Mouse (Mus musculus) forebrain, embryonic 11.5 days (tissue): Measurements from ENCODE around the gene Car5b. TPM values are rescaled to one million over a fixed set of nuclear protein-coding genes. Genes with fewer than 3 reads are reported as not detected.
A peak's percentile ranks its signal among the peaks of the same experiment; 100 is the strongest.

Source experiments
- ATAC-seq: fragments of 200-750 bp; cut with Nextera tagmentation; replicated peaks from 2 replicates; pipeline ENCODE4 v1.8.0; 2017; ENCODE audit warnings: moderate TSS enrichment; ENCODE audit not compliant: low FRiP score
- DNase-seq: peaks from one replicate; pipeline ENCODE4 v3.0.0-alpha.2; 2017; ENCODE audit warnings: low spot score
- H3K27ac ChIP-seq: fragments of 300-500 bp; sonication (generic); 2 replicates; pipeline ENCODE4 v1.5.1; 2014; ENCODE audit warnings: low read depth, low read length
- H3K27me3 ChIP-seq: fragments of 300-500 bp; sonication (generic); 2 replicates; pipeline ENCODE4 v1.6.1; 2014; ENCODE audit warnings: mild to moderate bottlenecking, low read length, mixed read lengths; ENCODE audit not compliant: control insufficient read depth, insufficient read depth
- H3K36me3 ChIP-seq: fragments of 300-500 bp; sonication (generic); 2 replicates; pipeline ENCODE4 v1.6.1; 2014; ENCODE audit warnings: mild to moderate bottlenecking, low read length, moderate library complexity, mixed read lengths; ENCODE audit not compliant: control insufficient read depth, insufficient read depth
- H3K4me1 ChIP-seq: fragments of 300-500 bp; sonication (generic); replicated peaks from 2 replicates; pipeline ENCODE4 v1.6.1; 2014; ENCODE audit warnings: low read length, mixed read lengths; ENCODE audit not compliant: control insufficient read depth, insufficient read depth
- H3K4me2 ChIP-seq: fragments of 300-500 bp; sonication (generic); 2 replicates; pipeline ENCODE4 v1.6.1; 2014; ENCODE audit warnings: low read depth, mild to moderate bottlenecking, low read length, moderate library complexity, mixed read lengths; ENCODE audit not compliant: severe bottlenecking
- H3K4me3 ChIP-seq: fragments of 300-500 bp; sonication (generic); 2 replicates; pipeline ENCODE4 v1.5.1; 2014; ENCODE audit warnings: low read depth, low read length
- H3K9ac ChIP-seq: fragments of 300-500 bp; sonication (generic); 2 replicates; pipeline ENCODE4 v1.6.1; 2014; ENCODE audit warnings: low read length
- H3K9me3 ChIP-seq: fragments of 300-500 bp; sonication (generic); 2 replicates; pipeline ENCODE4 v1.6.1; 2016; ENCODE audit warnings: low read length, mixed read lengths; ENCODE audit not compliant: control insufficient read depth
- WGBS: fragments of 180-500 bp; shearing (Covaris S2); extraction: QIAGEN DNeasy Blood & Tissue Kit; methylation state at CpG from one replicate; pipeline ENCODE4 v1.1.7; 2014; 5-methylcytosine and 5-hydroxymethylcytosine counted together
- polyA plus RNA-seq: library from polyadenylated mRNA; unstranded; fragments of >200 nt; fragmentation: Nextera tagmentation; extraction: Ambion mirVana; gene quantifications from 2 replicates; pipeline ENCODE4 v1.2.1, GENCODE M21; 2014

Gene Car5b
- polyA plus RNA-seq, 1 experiment from 2014 or later, result 0.55 TPM

GRCm38 (mm10) chrX:163999848-164000247 is 27.9 kb downstream of the Car5b start:
- Histone ChIP-seq H3K9me3 (no peaks in the 10 kb centered on the region), H3K9ac (no peak overlapping the region), H3K4me1 (no peaks in the 10 kb centered on the region), H3K27ac (no peak overlapping the region), H3K4me2 (no peak overlapping the region), H3K4me3 (no peak overlapping the region), H3K36me3 (no peaks in the 10 kb centered on the region), H3K27me3 (no peaks in the 10 kb centered on the region)
- ATAC-seq, result no peak
- 80% methylated on average over 1 of the region's 1 CpGs for WGBS
- DNase-seq, result no peak

GRCm38 (mm10) chrX:163996754-163997153 is 31.0 kb downstream of the Car5b start:
- H3K4me2 ChIP-seq, result no peak overlapping the region
- H3K27ac ChIP-seq, result no peak overlapping the region
- no peak overlapping the region for H3K9ac ChIP-seq
- no peaks in the 10 kb centered on the region for H3K9me3 ChIP-seq
- H3K36me3 ChIP-seq, result no peaks in the 10 kb centered on the region
- WGBS, result 89% methylated on average over 3 of the region's 3 CpGs
- H3K4me1 ChIP-seq, result no peaks in the 10 kb centered on the region
- DNase-seq (no peak), ATAC-seq (no peak)
- H3K4me3 ChIP-seq, result no peak overlapping the region
- no peaks in the 10 kb centered on the region for H3K27me3 ChIP-seq

DNA sequence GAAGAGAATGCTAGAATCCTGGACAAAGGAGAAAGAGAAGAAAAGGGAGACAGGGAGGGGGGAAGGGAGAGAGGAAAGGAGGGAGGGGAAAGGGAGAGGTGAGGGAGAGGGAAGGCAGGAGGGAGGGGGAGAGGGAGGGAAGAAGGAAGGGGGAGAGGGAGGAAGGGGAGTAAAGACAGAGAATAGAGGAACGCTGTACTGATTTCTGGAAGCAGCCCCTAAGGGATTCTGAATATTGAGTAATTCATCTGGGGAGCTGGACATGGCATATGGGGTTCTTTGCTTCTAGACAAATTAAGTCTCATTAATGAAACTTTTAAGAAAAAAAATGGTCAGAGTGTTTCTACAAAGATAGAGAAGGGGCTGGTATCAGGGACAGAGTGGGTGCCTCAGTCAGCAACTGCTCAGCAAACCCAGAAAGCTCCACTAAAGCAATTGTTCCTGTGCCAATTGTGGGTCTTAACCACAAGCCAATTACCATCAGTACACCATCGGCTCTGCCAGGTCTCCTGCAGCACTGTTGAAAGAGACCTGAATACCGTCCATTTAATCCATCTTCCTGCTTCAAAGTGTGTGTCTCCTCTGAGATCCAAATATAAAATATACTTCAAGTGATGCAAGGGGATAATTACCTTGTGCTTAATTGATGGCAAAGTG is 40.0 kb downstream of the Car5b start:
- no peaks in the 10 kb centered on the region for H3K9me3 ChIP-seq

DNA sequence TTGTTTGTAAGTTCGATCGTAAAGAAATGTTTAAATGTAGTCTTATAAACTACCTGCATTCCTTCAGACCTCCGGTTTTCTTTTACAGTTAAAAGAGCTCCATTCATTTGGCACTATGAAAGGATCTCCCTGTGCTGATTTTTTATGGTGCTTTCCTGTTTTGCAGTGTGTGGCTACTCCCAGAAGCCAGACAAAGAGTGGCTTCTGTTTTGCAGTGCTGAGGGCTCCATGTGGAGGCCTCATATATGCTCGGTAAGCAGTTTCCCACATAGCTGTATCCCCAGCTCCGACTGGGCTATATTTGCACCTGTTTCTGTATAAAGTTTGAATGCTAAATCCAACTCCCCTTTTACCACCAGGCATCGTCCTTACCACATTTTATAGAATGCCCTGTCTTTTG is 45.7 kb downstream of the Car5b start:
- no peak overlapping the region for H3K27ac ChIP-seq
- no peak overlapping the region for H3K9ac ChIP-seq
- DNase-seq, result no peak
- no peaks in the 10 kb centered on the region for H3K36me3 ChIP-seq
- ATAC-seq, result no peak
- no peaks in the 10 kb centered on the region for H3K4me1 ChIP-seq
- no peak overlapping the region for H3K4me3 ChIP-seq
- H3K9me3 ChIP-seq, result no peaks in the 10 kb centered on the region
- no peak overlapping the region for H3K4me2 ChIP-seq
- 85% methylated on average over 6 of the region's 6 CpGs for WGBS
- H3K27me3 ChIP-seq, result peaks cover 2% of the 10 kb centered on the region

More for the DNA sequence above, 40.0 kb downstream of the Car5b start:
- H3K4me2 ChIP-seq, result no peak overlapping the region
- ATAC-seq (peak; percentile 53; the same call in 1 of the 2 replicates), DNase-seq (no peak)
- 42% methylated on average over 3 of the region's 3 CpGs for WGBS
- no peak overlapping the region for H3K27ac ChIP-seq
- H3K36me3 ChIP-seq, result no peaks in the 10 kb centered on the region
- no peak overlapping the region for H3K4me3 ChIP-seq
- no peak overlapping the region for H3K9ac ChIP-seq
- H3K4me1 ChIP-seq, result no peaks in the 10 kb centered on the region
- H3K27me3 ChIP-seq, result no peaks in the 10 kb centered on the region; the same call in 1 of the 2 replicates

- ATAC-seq (no peak), DNase-seq (no peak)
- 50% methylated on average over 4 of the region's 4 CpGs for WGBS
- Histone ChIP-seq H3K9me3 (no peaks in the 10 kb centered on the region), H3K4me2 (no peak overlapping the region), H3K27me3 (peaks cover 2% of the 10 kb centered on the region), H3K36me3 (no peaks in the 10 kb centered on the region), H3K4me3 (no peak overlapping the region), H3K9ac (no peak overlapping the region), H3K27ac (no peak overlapping the region), H3K4me1 (no peaks in the 10 kb centered on the region)
Observed at GRCm38 (mm10) chrX:163981500-163981899, 46.3 kb downstream of the Car5b start.

- Histone ChIP-seq H3K9me3 (no peaks in the 10 kb centered on the region), H3K36me3 (no peaks in the 10 kb centered on the region), H3K27me3 (peaks cover 2% of the 10 kb centered on the region), H3K4me1 (no peaks in the 10 kb centered on the region), H3K4me3 (no peak overlapping the region), H3K4me2 (no peak overlapping the region), H3K27ac (no peak overlapping the region), H3K9ac (no peak overlapping the region)
- no peak for DNase-seq
- 100% methylated on average over 1 of the region's 1 CpGs for WGBS
- no peak for ATAC-seq
Observed at GRCm38 (mm10) chrX:163981092-163981491, 46.7 kb downstream of the Car5b start.

- H3K27me3 ChIP-seq, result no peaks in the 10 kb centered on the region
- peak; percentile 90 for DNase-seq
- H3K27ac ChIP-seq, result peak within 1 kb of the TSS; percentile 91
- no peaks in the 10 kb centered on the region for H3K36me3 ChIP-seq
- H3K4me1 ChIP-seq, result no peaks in the 10 kb centered on the region
- H3K9ac ChIP-seq, result peak within 1 kb of the TSS; percentile 71
- H3K4me2 ChIP-seq, result peak within 1 kb of the TSS; percentile 46
- peak; percentile 96 for ATAC-seq
- no peaks in the 10 kb centered on the region for H3K9me3 ChIP-seq
- peak within 1 kb of the TSS; percentile 55 for H3K4me3 ChIP-seq
- WGBS, result 16% methylated on average over 29 of the region's 29 CpGs
Observed at GRCm38 (mm10) chrX:163958467-163958875, 69.3 kb downstream of the Car5b start, which contains the start of gene Zrsr2. Gene Zrsr2, minus strand, starts transcription at chrX:163958661.

GRCm38 (mm10) chrX:163957803-163958466 is 69.9 kb downstream of the Car5b start:
- Histone ChIP-seq H3K27ac (peak overlapping the region; percentile 91), H3K9me3 (no peaks in the 10 kb centered on the region), H3K9ac (peak overlapping the region; percentile 71), H3K36me3 (no peaks in the 10 kb centered on the region), H3K4me3 (peak overlapping the region; percentile 55), H3K4me2 (peak overlapping the region; percentile 44), H3K27me3 (no peaks in the 10 kb centered on the region), H3K4me1 (no peaks in the 10 kb centered on the region)
- 28% methylated on average over 57 of the region's 67 CpGs for WGBS
- DNase-seq (peak; percentile 85), ATAC-seq (peak; percentile 90)
